Mouse (Mus musculus): ENCODE results near the gene Hspb8. TPM values are rescaled to one million over a fixed set of nuclear protein-coding genes. Genes with fewer than 3 reads are reported as not detected.
"Not testable (repeated sequence)": the region's sequence is repeated elsewhere in the genome, so short reads cannot be mapped to it uniquely, and the experiment has no call there.

Gene Hspb8
- polyA plus RNA-seq, 1 experiment from 2014 or later: 3.5 TPM

DNA sequence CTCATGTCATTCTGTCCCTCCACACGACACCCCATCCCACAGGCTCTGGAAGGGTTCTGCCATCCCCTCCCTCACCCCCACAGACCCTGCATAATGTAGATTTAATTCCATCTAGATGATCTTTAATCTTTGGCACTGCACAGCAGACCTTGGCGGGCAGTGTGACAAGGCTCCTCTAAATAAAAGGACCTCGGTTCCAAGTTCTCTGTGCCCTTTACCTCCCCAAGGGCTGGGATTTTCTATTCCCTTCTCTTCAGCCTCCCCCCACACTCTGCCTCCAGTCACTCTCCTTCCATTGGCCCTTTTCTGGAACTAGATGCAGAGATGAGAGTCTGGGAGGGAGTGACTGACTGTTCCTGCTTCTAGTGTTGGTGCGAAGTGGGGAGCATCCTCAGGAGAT is 33.3 kb downstream of the Hspb8 start:
- 73% methylated on average over 4 of the region's 4 CpGs for WGBS
- H3K4me3 ChIP-seq (ENCODE audit: low read depth, low read length): no peak overlapping the region
- no peak overlapping the region for H3K9ac ChIP-seq (ENCODE audit: low read depth, low read length)
- no peaks in the 10 kb centered on the region for H3K9me3 ChIP-seq (ENCODE audit: control insufficient read depth, low read length)
- ATAC-seq (replicated peaks; ENCODE audit: low FRiP score): no peak
- H3K36me3 ChIP-seq (ENCODE audit: control insufficient read depth, insufficient read depth, low read length): no peaks in the 10 kb centered on the region
- no peaks in the 10 kb centered on the region for H3K27me3 ChIP-seq (replicated peaks; ENCODE audit: control insufficient read depth, insufficient read depth, low read length)
- no peak overlapping the region for H3K4me2 ChIP-seq
- no peak for DNase-seq (ENCODE audit: low spot score)
- no peaks in the 10 kb centered on the region for H3K4me1 ChIP-seq (replicated peaks; ENCODE audit: control insufficient read depth, insufficient read depth, low read length)
- no peak overlapping the region for H3K27ac ChIP-seq (ENCODE audit: low read depth, low read length)

DNA sequence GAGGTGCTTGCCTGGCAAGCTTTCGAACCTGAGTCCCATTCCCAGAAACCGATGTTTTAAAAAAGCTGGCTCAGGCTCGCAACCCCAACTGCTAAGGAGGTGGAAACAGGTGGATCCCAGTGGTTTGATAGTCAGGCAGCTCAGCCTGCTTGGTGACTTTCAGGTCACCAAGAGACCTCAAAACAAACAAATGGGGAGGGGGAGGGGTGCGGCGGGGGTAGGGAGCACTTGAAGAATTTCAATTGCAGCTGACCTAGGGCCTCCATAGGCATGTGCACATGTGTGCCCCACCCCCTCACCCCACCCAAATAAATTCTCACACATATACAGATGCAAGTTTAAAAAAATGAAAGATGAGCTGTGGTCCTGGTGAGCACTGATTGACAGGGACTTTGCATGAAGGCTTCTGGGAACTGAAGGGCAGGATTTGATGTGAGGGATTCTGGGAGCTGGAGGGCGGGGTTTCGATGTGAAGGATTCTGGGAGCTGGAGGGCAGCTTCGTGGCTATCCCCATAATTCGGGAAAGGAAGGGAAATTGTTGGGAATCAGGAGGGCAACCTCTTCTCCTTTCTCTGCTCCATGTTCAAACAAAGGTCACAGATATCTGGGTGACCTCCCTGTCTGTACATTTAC is 35.2 kb downstream of the Hspb8 start:
- ATAC-seq (replicated peaks; ENCODE audit: low FRiP score) (no peak), DNase-seq (ENCODE audit: low spot score) (no peak)
- no peaks in the 10 kb centered on the region for H3K36me3 ChIP-seq (ENCODE audit: control insufficient read depth, insufficient read depth, low read length)
- no peak overlapping the region for H3K4me3 ChIP-seq (ENCODE audit: low read depth, low read length)
- H3K27ac ChIP-seq (ENCODE audit: low read depth, low read length): no peak overlapping the region
- WGBS: 63% methylated on average over 9 of the region's 9 CpGs
- no peak overlapping the region for H3K4me2 ChIP-seq
- H3K9ac ChIP-seq (ENCODE audit: low read depth, low read length): no peak overlapping the region
- no peaks in the 10 kb centered on the region for H3K4me1 ChIP-seq (replicated peaks; ENCODE audit: control insufficient read depth, insufficient read depth, low read length)
- no peaks in the 10 kb centered on the region for H3K27me3 ChIP-seq (replicated peaks; ENCODE audit: control insufficient read depth, insufficient read depth, low read length)
- no peaks in the 10 kb centered on the region for H3K9me3 ChIP-seq (ENCODE audit: control insufficient read depth, low read length)

DNA sequence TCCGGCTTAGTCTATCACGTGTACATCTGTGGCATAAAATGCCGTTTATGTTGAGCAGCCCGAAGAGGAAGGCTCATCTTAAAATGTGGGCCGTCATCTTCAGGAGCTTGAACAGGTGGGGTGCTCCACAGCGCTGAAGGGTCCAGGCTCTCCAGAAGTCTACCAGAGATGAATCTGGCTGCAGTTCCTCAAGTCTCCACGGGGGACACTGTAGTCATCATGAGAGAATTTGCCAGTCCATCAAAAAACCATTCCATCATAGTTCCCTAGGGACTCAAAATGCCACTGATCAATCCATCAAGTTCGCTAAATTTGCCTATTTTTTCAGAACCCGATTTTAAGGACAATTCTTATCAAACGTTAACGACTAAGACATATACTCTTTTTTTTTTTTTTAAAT is 36.6 kb downstream of the Hspb8 start:
- Histone ChIP-seq H3K4me1 (replicated peaks; ENCODE audit: control insufficient read depth, insufficient read depth, low read length) (no peaks in the 10 kb centered on the region), H3K27ac (ENCODE audit: low read depth, low read length) (no peak overlapping the region), H3K36me3 (ENCODE audit: control insufficient read depth, insufficient read depth, low read length) (no peaks in the 10 kb centered on the region), H3K4me2 (no peak overlapping the region), H3K4me3 (ENCODE audit: low read depth, low read length) (no peak overlapping the region), H3K27me3 (replicated peaks; ENCODE audit: control insufficient read depth, insufficient read depth, low read length) (no peaks in the 10 kb centered on the region), H3K9me3 (ENCODE audit: control insufficient read depth, low read length) (no peaks in the 10 kb centered on the region), H3K9ac (ENCODE audit: low read depth, low read length) (no peak overlapping the region)
- WGBS: 41% methylated on average over 11 of the region's 11 CpGs
- no peak for ATAC-seq (replicated peaks; ENCODE audit: low FRiP score)
- DNase-seq (ENCODE audit: low spot score): no peak

DNA sequence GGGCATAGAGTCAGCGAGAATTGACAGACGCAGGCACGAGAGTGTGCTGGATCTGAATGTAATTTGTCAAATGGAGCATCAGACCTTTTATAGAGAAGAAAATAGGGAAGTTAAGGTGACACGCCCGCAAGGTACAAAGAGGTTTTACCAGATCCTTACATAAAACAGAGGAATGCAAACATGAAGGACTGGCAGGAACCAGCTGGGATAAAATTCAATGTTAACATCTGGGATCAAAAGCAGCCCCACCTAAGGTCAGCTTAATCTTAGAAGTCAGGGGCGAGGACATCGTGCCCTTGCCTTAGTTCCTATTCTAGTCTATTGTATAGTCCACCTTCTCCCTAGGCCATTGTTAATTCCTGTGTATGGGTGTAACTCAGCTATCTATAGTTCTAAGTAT is 40.0 kb downstream of the Hspb8 start:
- H3K36me3 ChIP-seq (ENCODE audit: control insufficient read depth, insufficient read depth, low read length); H3K27me3 ChIP-seq (replicated peaks; ENCODE audit: control insufficient read depth, insufficient read depth, low read length); H3K4me3 ChIP-seq (ENCODE audit: low read depth, low read length); H3K4me2 ChIP-seq; H3K9ac ChIP-seq (ENCODE audit: low read depth, low read length); H3K9me3 ChIP-seq (ENCODE audit: control insufficient read depth, low read length); ATAC-seq (replicated peaks; ENCODE audit: low FRiP score); H3K27ac ChIP-seq (ENCODE audit: low read depth, low read length); H3K4me1 ChIP-seq (replicated peaks; ENCODE audit: control insufficient read depth, insufficient read depth, low read length); DNase-seq (ENCODE audit: low spot score): not testable (repeated sequence)
- 91% methylated on average over 7 of the region's 7 CpGs for WGBS

DNA sequence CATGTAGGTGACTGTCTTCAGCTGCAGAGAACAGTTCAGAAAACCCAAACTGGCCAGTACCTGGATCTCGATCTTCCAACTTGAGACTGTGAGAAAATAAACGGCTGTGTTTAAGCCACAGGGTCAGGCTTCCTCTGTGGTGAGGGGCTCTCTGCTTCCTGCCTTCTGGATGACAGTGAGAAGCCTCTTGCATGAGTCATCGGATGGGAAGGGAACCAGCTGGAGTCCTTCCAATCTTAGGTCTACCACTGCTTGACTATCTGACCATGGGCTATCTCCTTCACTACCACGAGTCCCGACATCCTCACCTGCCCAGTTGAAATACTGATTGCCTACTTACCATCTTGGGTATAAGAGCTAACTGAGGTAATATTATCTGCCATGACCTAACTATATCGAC is 40.9 kb downstream of the Hspb8 start:
- no peak overlapping the region for H3K4me2 ChIP-seq
- no peak for DNase-seq (ENCODE audit: low spot score)
- no peak overlapping the region for H3K4me3 ChIP-seq (ENCODE audit: low read depth, low read length)
- no peaks in the 10 kb centered on the region for H3K4me1 ChIP-seq (replicated peaks; ENCODE audit: control insufficient read depth, insufficient read depth, low read length)
- 60% methylated on average over 6 of the region's 6 CpGs for WGBS
- H3K9me3 ChIP-seq (ENCODE audit: control insufficient read depth, low read length): no peaks in the 10 kb centered on the region
- H3K27ac ChIP-seq (ENCODE audit: low read depth, low read length): no peak overlapping the region
- H3K36me3 ChIP-seq (ENCODE audit: control insufficient read depth, insufficient read depth, low read length): no peaks in the 10 kb centered on the region
- H3K27me3 ChIP-seq (replicated peaks; ENCODE audit: control insufficient read depth, insufficient read depth, low read length): no peaks in the 10 kb centered on the region
- ATAC-seq (replicated peaks; ENCODE audit: low FRiP score): no peak
- H3K9ac ChIP-seq (ENCODE audit: low read depth, low read length): no peak overlapping the region

DNA sequence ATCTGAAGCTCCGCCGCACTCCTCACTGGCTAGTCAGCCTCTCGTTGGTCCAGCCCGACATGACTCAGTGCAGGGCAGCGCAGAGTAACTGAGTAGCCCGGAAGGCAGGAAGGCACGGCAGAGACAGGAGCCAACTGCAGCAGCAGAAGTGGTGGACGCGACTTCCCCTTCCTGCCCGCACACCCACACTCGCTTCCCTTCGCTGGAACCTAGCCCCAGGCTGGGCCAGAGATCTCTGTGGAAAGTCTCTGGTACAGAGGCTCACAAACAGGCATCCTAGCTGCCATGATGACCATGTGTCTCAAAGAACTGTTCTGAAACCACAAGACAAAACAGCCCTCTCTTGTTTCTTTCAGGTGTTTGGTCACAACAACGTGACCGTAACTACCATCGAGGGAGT is 41.4 kb downstream of the Hspb8 start:
- H3K27ac ChIP-seq (ENCODE audit: low read depth, low read length): no peak overlapping the region
- no peak overlapping the region for H3K4me2 ChIP-seq
- DNase-seq (ENCODE audit: low spot score) (no peak), ATAC-seq (replicated peaks; ENCODE audit: low FRiP score) (no peak)
- 48% methylated on average over 15 of the region's 15 CpGs for whole genome bisulfite sequencing
- no peaks in the 10 kb centered on the region for H3K27me3 ChIP-seq (replicated peaks; ENCODE audit: control insufficient read depth, insufficient read depth, low read length)
- no peak overlapping the region for H3K9ac ChIP-seq (ENCODE audit: low read depth, low read length)
- no peak overlapping the region for H3K4me3 ChIP-seq (ENCODE audit: low read depth, low read length)
- H3K4me1 ChIP-seq (replicated peaks; ENCODE audit: control insufficient read depth, insufficient read depth, low read length): no peaks in the 10 kb centered on the region
- H3K36me3 ChIP-seq (ENCODE audit: control insufficient read depth, insufficient read depth, low read length): no peaks in the 10 kb centered on the region
- H3K9me3 ChIP-seq (ENCODE audit: control insufficient read depth, low read length): no peaks in the 10 kb centered on the region

DNA sequence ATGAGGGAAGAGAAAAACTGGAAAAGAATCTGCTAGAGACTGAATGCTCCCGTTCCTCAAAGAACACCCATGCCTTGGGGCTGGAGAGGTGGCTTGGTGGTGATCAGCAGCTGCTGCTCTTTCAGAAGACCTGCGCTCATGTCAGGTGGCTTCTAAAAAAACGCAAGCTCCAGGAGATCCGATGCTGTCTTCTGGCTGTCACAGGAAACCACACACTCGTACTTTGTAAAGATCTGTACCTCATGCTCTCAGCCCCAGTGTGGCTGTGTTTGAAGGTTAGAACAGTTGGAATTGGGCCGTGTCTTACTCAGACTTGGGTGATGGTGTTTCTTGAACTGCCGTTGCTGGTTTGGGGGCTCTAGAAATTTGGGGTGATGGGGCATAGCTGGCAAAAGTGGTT is 42.3 kb downstream of the Hspb8 start:
- H3K9ac ChIP-seq (ENCODE audit: low read depth, low read length): no peak overlapping the region
- no peaks in the 10 kb centered on the region for H3K36me3 ChIP-seq (ENCODE audit: control insufficient read depth, insufficient read depth, low read length)
- DNase-seq (ENCODE audit: low spot score): no peak
- no peak overlapping the region for H3K4me2 ChIP-seq
- no peaks in the 10 kb centered on the region for H3K27me3 ChIP-seq (replicated peaks; ENCODE audit: control insufficient read depth, insufficient read depth, low read length)
- 65% methylated on average over 7 of the region's 7 CpGs for WGBS
- no peaks in the 10 kb centered on the region for H3K4me1 ChIP-seq (replicated peaks; ENCODE audit: control insufficient read depth, insufficient read depth, low read length)
- no peaks in the 10 kb centered on the region for H3K9me3 ChIP-seq (ENCODE audit: control insufficient read depth, low read length)
- H3K4me3 ChIP-seq (ENCODE audit: low read depth, low read length): no peak overlapping the region
- no peak overlapping the region for H3K27ac ChIP-seq (ENCODE audit: low read depth, low read length)
- no peak for ATAC-seq (replicated peaks; ENCODE audit: low FRiP score)

DNA sequence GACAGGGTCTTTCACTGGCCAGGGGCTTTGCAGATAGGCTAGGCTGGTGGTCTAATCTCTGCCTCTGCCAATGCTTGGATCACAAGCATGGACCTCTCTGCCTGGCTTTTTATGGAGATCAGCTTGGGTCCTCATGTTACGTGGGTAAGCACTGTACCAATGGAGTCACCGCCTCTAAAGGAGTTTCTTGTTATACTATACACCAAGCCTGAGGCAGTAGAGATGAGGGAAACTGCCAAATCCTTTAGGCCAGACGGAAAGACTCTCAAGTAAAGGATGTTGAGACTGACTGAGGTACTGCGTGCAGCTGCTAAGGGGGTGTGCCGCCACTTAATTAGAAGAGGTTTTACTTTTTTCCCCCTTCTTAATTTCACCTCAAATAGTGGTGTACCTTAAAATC is 43.8 kb downstream of the Hspb8 start:
- H3K4me2 ChIP-seq: no peak overlapping the region
- no peak overlapping the region for H3K4me3 ChIP-seq (ENCODE audit: low read depth, low read length)
- no peak for ATAC-seq (replicated peaks; ENCODE audit: low FRiP score)
- H3K9me3 ChIP-seq (ENCODE audit: control insufficient read depth, low read length): no peaks in the 10 kb centered on the region
- no peak for DNase-seq (ENCODE audit: low spot score)
- H3K36me3 ChIP-seq (ENCODE audit: control insufficient read depth, insufficient read depth, low read length): no peaks in the 10 kb centered on the region
- 81% methylated on average over 5 of the region's 5 CpGs for WGBS
- no peaks in the 10 kb centered on the region for H3K4me1 ChIP-seq (replicated peaks; ENCODE audit: control insufficient read depth, insufficient read depth, low read length)
- no peak overlapping the region for H3K9ac ChIP-seq (ENCODE audit: low read depth, low read length)
- no peak overlapping the region for H3K27ac ChIP-seq (ENCODE audit: low read depth, low read length)
- H3K27me3 ChIP-seq (replicated peaks; ENCODE audit: control insufficient read depth, insufficient read depth, low read length): no peaks in the 10 kb centered on the region

DNA sequence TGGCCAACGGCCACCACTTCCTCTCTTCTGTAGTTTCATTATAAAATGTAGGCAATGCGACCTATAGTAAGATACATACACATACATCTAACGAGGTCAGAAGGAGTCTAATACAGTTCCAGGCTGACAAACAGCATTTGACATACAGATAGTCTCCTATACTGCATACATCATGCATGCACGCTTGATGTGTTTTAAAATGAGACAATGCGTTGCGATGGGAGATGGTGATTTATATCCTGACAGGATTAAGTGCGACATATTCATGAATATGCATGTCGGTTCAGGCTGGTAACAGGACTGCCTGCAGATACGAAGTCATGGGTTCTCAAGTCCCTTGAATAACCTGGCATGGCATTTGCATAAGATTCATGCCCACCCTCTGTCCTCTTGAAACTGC is 54.7 kb downstream of the Hspb8 start:
- Histone ChIP-seq H3K4me1 (replicated peaks; ENCODE audit: control insufficient read depth, insufficient read depth, low read length) (no peaks in the 10 kb centered on the region), H3K36me3 (ENCODE audit: control insufficient read depth, insufficient read depth, low read length) (no peaks in the 10 kb centered on the region), H3K4me2 (no peak overlapping the region), H3K9ac (ENCODE audit: low read depth, low read length) (no peak overlapping the region), H3K27ac (ENCODE audit: low read depth, low read length) (no peak overlapping the region), H3K9me3 (ENCODE audit: control insufficient read depth, low read length) (no peaks in the 10 kb centered on the region), H3K4me3 (ENCODE audit: low read depth, low read length) (no peak overlapping the region), H3K27me3 (replicated peaks; ENCODE audit: control insufficient read depth, insufficient read depth, low read length) (no peaks in the 10 kb centered on the region)
- no peak for DNase-seq (ENCODE audit: low spot score)
- ATAC-seq (replicated peaks; ENCODE audit: low FRiP score): no peak
- WGBS: 81% methylated on average over 9 of the region's 9 CpGs

Data from liver, embryonic 11.5 days (tissue).